Mouse (Mus musculus) stomach, postnatal 0 days (tissue): ENCODE measurements around the gene Atxn7l3b. TPM values are rescaled to one million over a fixed set of nuclear protein-coding genes. Genes with fewer than 3 reads are reported as not detected.

Experiments
- ATAC-seq: fragments of 200-750 bp; cut with Nextera tagmentation; 2 replicates; pipeline ENCODE4 v1.8.0; 2017; ENCODE audit not compliant: low FRiP score, low TSS enrichment
- DNase-seq: peaks from one replicate; pipeline ENCODE4 v3.0.0-alpha.2; 2016; ENCODE audit warnings: low spot score
- H3K27ac ChIP-seq: fragments of 300-500 bp; sonication (generic); replicated peaks from 2 replicates; pipeline ENCODE4 v1.5.1; 2014; ENCODE audit warnings: mild to moderate bottlenecking, control low read depth
- H3K27me3 ChIP-seq: fragments of 300-500 bp; sonication (generic); 2 replicates; pipeline ENCODE4 v1.6.1; 2014; ENCODE audit warnings: low read length; ENCODE audit not compliant: control insufficient read depth, insufficient read depth
- H3K36me3 ChIP-seq: fragments of 300-500 bp; sonication (generic); 2 replicates; pipeline ENCODE4 v1.6.1; 2014; ENCODE audit warnings: low read length, mixed read lengths; ENCODE audit not compliant: control insufficient read depth, insufficient read depth
- H3K4me1 ChIP-seq: fragments of 300-500 bp; sonication (generic); replicated peaks from 2 replicates; pipeline ENCODE4 v1.6.1; 2014; ENCODE audit warnings: antibody characterized with exemption; ENCODE audit not compliant: control insufficient read depth, insufficient read depth
- H3K4me2 ChIP-seq: fragments of 300-500 bp; sonication (generic); replicated peaks from 2 replicates; pipeline ENCODE4 v1.6.1; 2014; ENCODE audit warnings: low read depth, mild to moderate bottlenecking, control low read depth, moderate library complexity
- H3K4me3 ChIP-seq: fragments of 300-500 bp; sonication (generic); 2 replicates; pipeline ENCODE4 v1.5.1; 2014; ENCODE audit warnings: low read depth, low read length, control low read depth
- H3K9ac ChIP-seq: fragments of 300-500 bp; sonication (generic); 2 replicates; pipeline ENCODE4 v1.6.1; 2014; ENCODE audit warnings: mild to moderate bottlenecking, low read length, control low read depth, mixed read lengths
- H3K9me3 ChIP-seq: fragments of 300-500 bp; sonication (generic); 2 replicates; pipeline ENCODE4 v1.6.1; 2016; ENCODE audit warnings: low read length; ENCODE audit not compliant: control insufficient read depth
- CTCF ChIP-seq: IDR thresholded peaks from 2 replicates; pipeline ENCODE4 v1.5.1; 2016; ENCODE audit warnings: antibody characterized with exemption, low read depth, mild to moderate bottlenecking, moderate library complexity
- EP300 ChIP-seq: optimal IDR thresholded peaks from 2 replicates; pipeline ENCODE3; 2016; ENCODE audit warnings: antibody characterized with exemption
- WGBS: fragments of 180-500 bp; shearing (Covaris S2); extraction: QIAGEN DNeasy Blood & Tissue Kit; methylation state at CpG from one replicate; pipeline ENCODE4 v1.1.7; 2014; 5-methylcytosine and 5-hydroxymethylcytosine counted together
- polyA plus RNA-seq: library from polyadenylated mRNA; unstranded; fragments of >200 nt; fragmentation: Nextera tagmentation; extraction: Ambion mirVana; gene quantifications from 2 replicates; pipeline ENCODE4 v1.2.1, GENCODE M21; 2015

Gene Atxn7l3b
- polyA plus RNA-seq, 1 experiment from 2014 or later: 148 TPM

DNA sequence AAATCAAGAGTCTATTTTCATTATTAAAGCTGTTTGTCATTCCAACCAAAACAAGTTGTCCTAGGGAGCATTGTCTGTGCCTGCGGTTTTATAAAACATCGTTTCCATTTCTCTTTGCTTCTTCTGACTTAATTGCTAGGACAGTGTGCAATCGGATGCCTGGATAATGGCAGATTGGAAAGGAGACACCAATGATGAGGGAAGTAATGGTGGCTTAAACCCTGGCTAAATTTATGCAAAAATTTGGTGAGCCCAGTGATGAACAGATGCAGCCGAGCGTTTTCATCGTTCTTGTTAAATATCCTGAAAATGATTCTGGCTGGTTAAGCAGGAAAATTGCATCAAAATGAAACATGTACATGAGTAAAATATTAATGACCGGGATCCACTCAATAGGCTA, 28.6 kb downstream of the Atxn7l3b start:
- H3K4me3 ChIP-seq: no peak overlapping the region
- H3K9me3 ChIP-seq: no peaks in the 10 kb centered on the region
- no peak for TF ChIP-seq CTCF
- TF ChIP-seq EP300: no peak
- no peaks in the 10 kb centered on the region for H3K36me3 ChIP-seq
- H3K9ac ChIP-seq: no peak overlapping the region
- DNase-seq: no peak
- WGBS: 90% methylated on average over 7 of the region's 7 CpGs
- H3K4me1 ChIP-seq: no peaks in the 10 kb centered on the region
- no peak for ATAC-seq
- H3K27me3 ChIP-seq: no peaks in the 10 kb centered on the region
- no peak overlapping the region for H3K27ac ChIP-seq
- H3K4me2 ChIP-seq: no peak overlapping the region

DNA sequence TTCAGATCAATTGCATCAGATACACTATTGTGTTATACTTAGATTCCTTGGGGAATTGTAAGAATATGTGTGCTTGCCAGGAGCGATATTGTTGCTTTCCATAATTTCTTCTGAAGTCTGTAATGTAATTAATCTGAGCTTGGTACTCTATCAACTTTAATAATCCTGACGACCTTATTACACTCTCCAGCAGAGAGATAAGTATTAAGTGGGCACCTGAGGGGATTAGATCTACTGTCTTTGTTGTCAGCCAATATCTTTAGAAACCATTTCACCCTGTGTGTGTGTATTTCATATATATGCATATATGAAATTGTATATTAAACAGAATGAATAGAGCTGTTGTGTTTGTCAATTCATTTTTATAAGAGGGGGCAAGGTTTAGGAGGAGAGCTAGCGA, 29.0 kb downstream of the Atxn7l3b start:
- Histone ChIP-seq H3K4me1 (no peaks in the 10 kb centered on the region), H3K4me3 (no peak overlapping the region), H3K9me3 (no peaks in the 10 kb centered on the region), H3K36me3 (no peaks in the 10 kb centered on the region), H3K27ac (no peak overlapping the region), H3K4me2 (no peak overlapping the region), H3K9ac (no peak overlapping the region), H3K27me3 (no peaks in the 10 kb centered on the region)
- no peak for DNase-seq
- TF ChIP-seq EP300 (no peak), CTCF (no peak)
- 71% methylated on average over 3 of the region's 3 CpGs for WGBS
- no peak for ATAC-seq

DNA sequence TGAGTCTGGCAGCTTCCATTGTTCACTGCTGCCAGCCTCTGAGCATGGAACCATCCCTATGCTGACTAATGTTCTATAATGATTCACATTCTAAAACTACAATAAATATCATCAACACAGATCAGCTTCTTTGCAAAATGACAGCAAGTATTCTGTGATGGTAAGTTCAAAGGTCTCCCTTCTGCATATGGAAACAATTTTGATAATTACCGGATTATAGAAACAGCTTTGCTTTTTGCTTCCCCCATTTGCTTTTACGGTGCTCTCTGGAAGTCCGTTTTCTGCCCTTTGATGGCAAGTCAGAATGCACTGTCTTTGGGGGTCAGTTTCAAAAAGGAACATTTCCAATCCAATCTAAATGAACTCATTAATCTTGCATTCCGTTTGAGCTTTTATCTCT, 32.2 kb downstream of the Atxn7l3b start:
- no peak overlapping the region for H3K9ac ChIP-seq
- H3K36me3 ChIP-seq: no peaks in the 10 kb centered on the region
- H3K4me1 ChIP-seq: no peaks in the 10 kb centered on the region
- no peaks in the 10 kb centered on the region for H3K9me3 ChIP-seq
- WGBS: 48% methylated on average over 4 of the region's 4 CpGs
- TF ChIP-seq CTCF: no peak
- no peak for TF ChIP-seq EP300
- no peaks in the 10 kb centered on the region for H3K27me3 ChIP-seq
- H3K27ac ChIP-seq: no peak overlapping the region
- ATAC-seq (no peak), DNase-seq (no peak)
- H3K4me3 ChIP-seq: no peak overlapping the region
- no peak overlapping the region for H3K4me2 ChIP-seq

DNA sequence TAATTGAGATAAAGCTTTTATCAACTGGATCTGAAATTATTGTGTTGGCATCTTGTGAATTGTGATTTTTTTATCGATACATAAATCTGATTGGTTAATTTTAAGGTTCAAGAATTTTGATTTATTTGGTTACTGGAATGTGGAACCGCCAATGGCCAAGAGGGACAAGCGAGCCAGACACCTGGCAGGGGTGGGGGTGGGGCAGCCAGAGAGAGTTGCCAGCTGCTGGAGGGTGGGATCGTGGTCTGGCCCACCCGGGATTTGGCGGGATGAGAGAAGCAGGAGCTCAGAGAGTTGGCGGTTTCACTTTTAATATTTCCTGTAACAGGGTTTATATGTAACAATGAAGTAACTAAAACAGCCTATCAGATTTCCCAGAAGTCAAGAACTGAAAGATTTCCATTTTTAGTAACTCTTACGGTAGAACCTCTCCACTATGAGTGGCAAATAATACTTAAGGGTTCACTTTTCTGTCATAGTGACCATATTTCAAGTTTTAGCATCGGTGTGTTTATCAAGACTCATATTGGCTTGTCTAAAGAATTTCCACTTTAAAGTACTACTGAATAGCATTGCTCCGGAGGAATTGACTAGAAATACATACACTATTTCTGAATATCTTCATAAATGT, 35.1 kb downstream of the Atxn7l3b start:
- Histone ChIP-seq H3K36me3 (no peaks in the 10 kb centered on the region), H3K9me3 (no peaks in the 10 kb centered on the region), H3K4me3 (no peak overlapping the region), H3K4me2 (no peak overlapping the region), H3K27me3 (no peaks in the 10 kb centered on the region), H3K4me1 (no peaks in the 10 kb centered on the region), H3K27ac (no peak overlapping the region), H3K9ac (no peak overlapping the region)
- no peak for ATAC-seq
- no peak for DNase-seq
- 76% methylated on average over 10 of the region's 10 CpGs for WGBS
- TF ChIP-seq CTCF: no peak
- TF ChIP-seq EP300: no peak

DNA sequence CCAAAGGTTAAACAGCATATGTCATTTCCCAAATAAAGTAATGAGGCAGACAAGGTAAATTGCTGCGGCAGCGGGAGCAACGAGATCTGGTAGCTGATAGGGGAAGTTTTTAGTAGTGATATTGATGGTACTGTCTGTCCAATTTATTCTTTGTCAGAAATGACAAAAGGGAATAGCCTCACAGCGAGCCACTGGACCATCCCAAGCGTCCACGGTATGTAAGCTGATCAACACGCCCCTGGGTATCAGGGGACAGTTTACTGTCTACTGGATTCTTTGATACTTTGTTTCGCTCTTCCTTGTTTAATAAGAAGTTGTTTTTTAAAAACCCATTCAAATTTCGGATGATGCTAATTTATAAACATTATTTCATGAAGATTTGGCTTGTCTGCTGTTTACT, 44.7 kb downstream of the Atxn7l3b start:
- H3K36me3 ChIP-seq: no peaks in the 10 kb centered on the region
- H3K4me3 ChIP-seq: no peak overlapping the region
- no peaks in the 10 kb centered on the region for H3K4me1 ChIP-seq
- no peak overlapping the region for H3K4me2 ChIP-seq
- no peak for DNase-seq
- ATAC-seq: no peak
- no peak overlapping the region for H3K27ac ChIP-seq
- no peaks in the 10 kb centered on the region for H3K27me3 ChIP-seq
- H3K9me3 ChIP-seq: no peaks in the 10 kb centered on the region
- WGBS: 71% methylated on average over 9 of the region's 9 CpGs
- H3K9ac ChIP-seq: no peak overlapping the region
- TF ChIP-seq CTCF (no peak), EP300 (no peak)

DNA sequence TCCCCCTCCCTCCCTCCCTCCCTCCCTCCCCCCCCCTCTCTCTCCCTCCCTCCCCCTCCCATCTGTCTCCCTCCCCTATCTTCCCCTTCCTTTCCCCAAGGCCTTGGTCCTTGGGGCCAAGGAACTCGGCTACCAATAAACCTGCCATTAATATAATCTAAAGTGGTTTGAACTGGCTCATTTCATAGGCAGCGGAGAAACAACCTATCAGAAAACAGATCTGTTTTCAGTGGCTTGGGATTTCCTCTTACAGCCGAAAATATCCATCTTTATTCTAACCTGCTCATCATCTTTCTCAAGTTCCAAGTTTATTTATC, 45.2 kb downstream of the Atxn7l3b start:
- TF ChIP-seq CTCF (no peak), EP300 (no peak)
- DNase-seq (no peak), ATAC-seq (no peak)
- no peak overlapping the region for H3K4me2 ChIP-seq
- WGBS: 57% methylated on average over 3 of the region's 3 CpGs
- H3K4me3 ChIP-seq: no peak overlapping the region
- no peaks in the 10 kb centered on the region for H3K9me3 ChIP-seq
- H3K4me1 ChIP-seq: no peaks in the 10 kb centered on the region
- H3K27me3 ChIP-seq: no peaks in the 10 kb centered on the region
- H3K27ac ChIP-seq: no peak overlapping the region
- H3K36me3 ChIP-seq: no peaks in the 10 kb centered on the region
- no peak overlapping the region for H3K9ac ChIP-seq
